Mouse (Mus musculus) hindbrain, postnatal 0 days (tissue): ENCODE measurements at regions not wholly inside any gene's neighbourhood (a gene's known extent, or its start where the extent isn't known, plus 50 kb on each side); places are given as distances from the start of the nearest gene placed in this dataset.

Experiments
- ATAC-seq: fragments of 200-750 bp; cut with Nextera tagmentation; 2 replicates; pipeline ENCODE4 v1.8.0; 2017; ENCODE audit warnings: mild to moderate bottlenecking, moderate TSS enrichment, moderate library complexity
- DNase-seq: peaks from one replicate; pipeline ENCODE4 v3.0.0-alpha.2; 2015; ENCODE audit warnings: low spot score
- H3K27ac ChIP-seq: fragments of 300-500 bp; sonication (generic); 2 replicates; pipeline ENCODE4 v1.5.1; 2014; ENCODE audit warnings: mild to moderate bottlenecking
- H3K27me3 ChIP-seq: fragments of 300-500 bp; sonication (generic); 2 replicates; pipeline ENCODE4 v1.6.1; 2014; ENCODE audit warnings: low read length, mixed read lengths; ENCODE audit not compliant: insufficient read depth
- H3K36me3 ChIP-seq: fragments of 300-500 bp; sonication (generic); 2 replicates; pipeline ENCODE4 v1.6.1; 2014; ENCODE audit warnings: low read length, mixed read lengths; ENCODE audit not compliant: insufficient read depth
- H3K4me1 ChIP-seq: fragments of 300-500 bp; sonication (generic); 2 replicates; pipeline ENCODE4 v1.6.1; 2014; ENCODE audit warnings: antibody characterized with exemption, low read length, mixed read lengths; ENCODE audit not compliant: insufficient read depth
- H3K4me2 ChIP-seq: fragments of 300-500 bp; sonication (generic); 2 replicates; pipeline ENCODE4 v1.6.1; 2014; ENCODE audit warnings: low read depth, mild to moderate bottlenecking, low read length, moderate library complexity, mixed read lengths
- H3K4me3 ChIP-seq: fragments of 300-500 bp; sonication (generic); 2 replicates; pipeline ENCODE4 v1.5.1; 2014; ENCODE audit warnings: low read length
- H3K9ac ChIP-seq: fragments of 300-500 bp; sonication (generic); replicated peaks from 2 replicates; pipeline ENCODE4 v1.6.1; 2014; ENCODE audit warnings: mild to moderate bottlenecking, low read length, moderate library complexity, mixed read lengths
- H3K9me3 ChIP-seq: fragments of 300-500 bp; sonication (generic); 2 replicates; pipeline ENCODE4 v1.6.1; 2016; ENCODE audit warnings: low read length, mixed read lengths
- CTCF ChIP-seq: IDR thresholded peaks from 2 replicates; pipeline ENCODE4 v1.5.1; 2016; ENCODE audit warnings: antibody characterized with exemption, control low read depth, low read depth
- WGBS: fragments of 180-500 bp; shearing (Covaris S2); extraction: QIAGEN DNeasy Blood & Tissue Kit; methylation state at CpG from one replicate; pipeline ENCODE4 v1.1.7; 2014; 5-methylcytosine and 5-hydroxymethylcytosine counted together

GRCm38 (mm10) chr11:56357690-56358089 lies 316.9 kb upstream of the Nmur2 start:
- Histone ChIP-seq H3K4me1 (no peaks in the 10 kb centered on the region), H3K27ac (no peak overlapping the region), H3K9ac (no peak overlapping the region), H3K4me3 (no peak overlapping the region), H3K27me3 (no peaks in the 10 kb centered on the region), H3K4me2 (no peak overlapping the region), H3K9me3 (no peaks in the 10 kb centered on the region), H3K36me3 (no peaks in the 10 kb centered on the region)
- TF ChIP-seq CTCF, result no peak
- WGBS, result 68% methylated on average over 2 of the region's 2 CpGs
- ATAC-seq (no peak), DNase-seq (peak; percentile 27)

- H3K9ac ChIP-seq, result no peak overlapping the region
- H3K36me3 ChIP-seq, result no peaks in the 10 kb centered on the region
- H3K4me1 ChIP-seq, result no peaks in the 10 kb centered on the region
- H3K4me3 ChIP-seq, result no peak overlapping the region
- no peak overlapping the region for H3K27ac ChIP-seq
- no peaks in the 10 kb centered on the region for H3K9me3 ChIP-seq
- H3K27me3 ChIP-seq, result no peaks in the 10 kb centered on the region
- ATAC-seq (no peak), DNase-seq (peak; percentile 5)
- WGBS, result 55% methylated on average over 7 of the region's 7 CpGs
- no peak overlapping the region for H3K4me2 ChIP-seq
- no peak for TF ChIP-seq CTCF
These were observed 311.1 kb upstream of the Nmur2 start for GRCm38 (mm10) chr11:56351798-56352366.

- no peak overlapping the region for H3K4me3 ChIP-seq
- no peaks in the 10 kb centered on the region for H3K9me3 ChIP-seq
- H3K4me1 ChIP-seq, result no peaks in the 10 kb centered on the region
- H3K27ac ChIP-seq, result no peak overlapping the region
- no peak overlapping the region for H3K9ac ChIP-seq
- H3K36me3 ChIP-seq, result no peaks in the 10 kb centered on the region
- TF ChIP-seq CTCF, result no peak
- WGBS, result 79% methylated on average over 1 of the region's 1 CpGs
- H3K4me2 ChIP-seq, result no peak overlapping the region
- no peaks in the 10 kb centered on the region for H3K27me3 ChIP-seq
- DNase-seq, result no peak
- no peak for ATAC-seq
These were observed 310.4 kb upstream of the Nmur2 start for GRCm38 (mm10) chr11:56351231-56351630.

- Histone ChIP-seq H3K27ac (no peak overlapping the region), H3K4me1 (no peaks in the 10 kb centered on the region), H3K9me3 (no peaks in the 10 kb centered on the region), H3K4me2 (no peak overlapping the region), H3K9ac (no peak overlapping the region), H3K4me3 (no peak overlapping the region), H3K36me3 (no peaks in the 10 kb centered on the region), H3K27me3 (no peaks in the 10 kb centered on the region)
- ATAC-seq, result no peak
- TF ChIP-seq CTCF, result no peak
- WGBS, result 80% methylated on average over 3 of the region's 3 CpGs
- DNase-seq, result no peak
These were observed 309.0 kb upstream of the Nmur2 start for GRCm38 (mm10) chr11:56349766-56350165.

- ATAC-seq, result no peak
- no peak for TF ChIP-seq CTCF
- WGBS, result 87% methylated on average over 5 of the region's 5 CpGs
These were observed 307.6 kb upstream of the Nmur2 start for GRCm38 (mm10) chr11:56348408-56348807.

GRCm38 (mm10) chr11:56343083-56343482 lies 302.3 kb upstream of the Nmur2 start:
- DNase-seq (no peak), ATAC-seq (no peak)
- WGBS, result 72% methylated on average over 5 of the region's 5 CpGs
- no peak overlapping the region for H3K4me3 ChIP-seq
- no peak overlapping the region for H3K27ac ChIP-seq
- H3K9me3 ChIP-seq, result no peaks in the 10 kb centered on the region
- no peak overlapping the region for H3K4me2 ChIP-seq
- H3K27me3 ChIP-seq, result no peaks in the 10 kb centered on the region
- no peaks in the 10 kb centered on the region for H3K36me3 ChIP-seq
- no peak for TF ChIP-seq CTCF
- H3K4me1 ChIP-seq, result no peaks in the 10 kb centered on the region
- H3K9ac ChIP-seq, result no peak overlapping the region

More at GRCm38 (mm10) chr11:56348408-56348807, 307.6 kb upstream of the Nmur2 start:
- H3K4me2 ChIP-seq, result no peak overlapping the region
- no peaks in the 10 kb centered on the region for H3K27me3 ChIP-seq
- no peaks in the 10 kb centered on the region for H3K4me1 ChIP-seq
- H3K4me3 ChIP-seq, result no peak overlapping the region
- H3K27ac ChIP-seq, result no peak overlapping the region
- no peaks in the 10 kb centered on the region for H3K36me3 ChIP-seq
- no peak for DNase-seq
- no peak overlapping the region for H3K9ac ChIP-seq
- H3K9me3 ChIP-seq, result no peaks in the 10 kb centered on the region

GRCm38 (mm10) chr11:56341731-56342130 lies 300.9 kb upstream of the Nmur2 start:
- TF ChIP-seq CTCF, result no peak
- ATAC-seq (no peak), DNase-seq (no peak)
- Histone ChIP-seq H3K4me3 (no peak overlapping the region), H3K27ac (no peak overlapping the region), H3K9ac (no peak overlapping the region), H3K4me1 (no peaks in the 10 kb centered on the region), H3K36me3 (no peaks in the 10 kb centered on the region), H3K27me3 (no peaks in the 10 kb centered on the region), H3K9me3 (no peaks in the 10 kb centered on the region), H3K4me2 (no peak overlapping the region)
- 65% methylated on average over 1 of the region's 1 CpGs for WGBS
